Mouse (Mus musculus) heart, embryonic 10.5 days (tissue): ENCODE data around the gene Cers1. TPM values are rescaled to one million over a fixed set of nuclear protein-coding genes. Genes with fewer than 3 reads are reported as not detected.

Experiments used
- DNase-seq: peaks from one replicate; pipeline ENCODE4 v3.0.0-alpha.2; 2017; ENCODE audit warnings: low spot score
- H3K27ac ChIP-seq: fragments of 300-500 bp; sonication (generic); 2 replicates; pipeline ENCODE4 v1.5.1; 2016; ENCODE audit warnings: mild to moderate bottlenecking
- H3K27me3 ChIP-seq: fragments of 300-500 bp; sonication (generic); 2 replicates; pipeline ENCODE4 v1.6.1; 2016; ENCODE audit warnings: mild to moderate bottlenecking; ENCODE audit not compliant: poor library complexity, insufficient read depth, severe bottlenecking
- H3K36me3 ChIP-seq: fragments of 300-500 bp; sonication (generic); 2 replicates; pipeline ENCODE4 v1.6.1; 2016; ENCODE audit warnings: mild to moderate bottlenecking, moderate library complexity
- H3K4me1 ChIP-seq: fragments of 300-500 bp; sonication (generic); 2 replicates; pipeline ENCODE4 v1.6.1; 2016; ENCODE audit warnings: mild to moderate bottlenecking
- H3K4me3 ChIP-seq: fragments of 300-500 bp; sonication (generic); 2 replicates; pipeline ENCODE4 v1.5.1; 2016; ENCODE audit warnings: mild to moderate bottlenecking, moderate library complexity
- H3K9me3 ChIP-seq: fragments of 300-500 bp; sonication (generic); 2 replicates; pipeline ENCODE4 v1.6.1; 2016; ENCODE audit warnings: mild to moderate bottlenecking, moderate library complexity
- WGBS: fragments of 180-500 bp; shearing (Covaris S2); methylation state at CpG from one replicate; pipeline ENCODE4 v1.1.7; 2016; 5-methylcytosine and 5-hydroxymethylcytosine counted together
- polyA plus RNA-seq: library from polyadenylated mRNA; unstranded; fragments of >200 nt; fragmentation: Nextera tagmentation; extraction: Ambion mirVana; gene quantifications from 2 replicates; pipeline ENCODE4 v1.2.1, GENCODE M21; 2016

Gene Cers1
- polyA plus RNA-seq, 1 experiment from 2014 or later, result 1.4 TPM

DNA sequence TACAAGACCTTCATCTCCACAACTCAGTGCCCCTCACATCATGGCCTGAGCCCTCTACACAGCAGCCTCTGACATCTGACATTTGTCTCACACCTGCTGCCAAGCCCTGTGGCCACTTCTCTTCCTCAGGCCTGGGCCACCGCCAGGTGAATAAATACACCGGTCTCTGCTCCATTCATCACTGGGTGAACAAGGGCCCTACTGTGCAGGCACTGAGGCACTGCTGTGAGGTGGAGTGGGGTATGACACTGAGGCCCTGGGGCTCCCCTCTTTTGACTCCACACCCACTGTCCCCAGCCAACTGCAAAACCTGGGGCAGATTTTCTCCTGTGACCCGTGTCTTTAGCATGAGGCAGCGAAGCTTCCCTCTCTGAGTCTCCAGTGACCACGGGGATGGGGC lies 51.0 kb downstream of the Cers1 start:
- H3K4me1 ChIP-seq, result peaks cover 12% of the 10 kb centered on the region
- no peaks in the 10 kb centered on the region for H3K36me3 ChIP-seq
- H3K27me3 ChIP-seq, result peaks cover 10% of the 10 kb centered on the region
- DNase-seq, result no peak
- no peak overlapping the region for H3K4me3 ChIP-seq
- H3K9me3 ChIP-seq, result no peaks in the 10 kb centered on the region
- H3K27ac ChIP-seq, result no peak overlapping the region
- 74% methylated on average over 5 of the region's 5 CpGs for WGBS

DNA sequence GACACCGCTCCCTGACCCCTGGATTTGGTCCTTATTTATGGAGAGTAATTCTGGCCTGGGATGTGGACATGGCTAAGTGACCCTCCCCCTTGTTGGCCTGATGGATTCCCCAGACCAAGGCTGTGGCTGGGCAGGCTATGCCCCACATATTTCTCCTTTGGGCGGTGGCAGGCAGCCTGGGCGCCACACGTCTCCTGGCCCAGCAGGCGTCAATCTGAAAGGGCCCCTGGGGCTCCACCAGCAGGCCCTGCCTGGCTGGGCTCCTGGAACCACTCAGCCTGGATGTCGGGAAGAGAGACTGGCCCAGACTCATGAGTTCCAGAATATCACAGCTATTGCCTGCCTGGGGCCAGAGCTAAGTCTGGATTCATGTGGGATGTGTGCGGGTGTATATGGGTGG lies 54.9 kb downstream of the Cers1 start:
- peaks cover 49% of the 10 kb centered on the region for H3K27me3 ChIP-seq
- H3K27ac ChIP-seq, result peak overlapping the region; percentile 44; the same call in 1 of the 2 replicates
- peaks cover 40% of the 10 kb centered on the region for H3K4me1 ChIP-seq
- H3K9me3 ChIP-seq, result no peaks in the 10 kb centered on the region
- H3K36me3 ChIP-seq, result no peaks in the 10 kb centered on the region
- WGBS, result 75% methylated on average over 7 of the region's 7 CpGs
- H3K4me3 ChIP-seq, result no peak overlapping the region
- DNase-seq, result no peak

DNA sequence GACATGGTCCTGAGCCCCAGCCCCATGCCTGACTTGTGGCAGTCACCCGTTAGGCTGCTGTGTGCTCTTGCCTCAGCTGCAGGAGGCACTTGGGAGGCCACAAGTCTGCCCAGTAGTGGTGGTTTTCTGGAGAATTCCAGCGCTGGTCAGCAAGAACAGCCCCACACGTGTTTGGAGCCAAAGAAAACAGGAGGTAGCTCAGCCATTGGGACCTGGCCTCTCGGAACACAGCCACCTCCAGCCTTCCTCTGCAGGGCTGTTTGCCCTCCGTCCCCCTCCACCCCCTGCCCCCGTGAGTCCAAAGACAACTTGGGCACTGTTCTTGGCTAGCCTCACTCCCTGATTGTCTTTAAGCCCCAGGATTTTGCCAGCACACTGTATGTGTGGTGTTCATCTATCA lies 56.4 kb downstream of the Cers1 start:
- WGBS, result 31% methylated on average over 6 of the region's 6 CpGs

DNA sequence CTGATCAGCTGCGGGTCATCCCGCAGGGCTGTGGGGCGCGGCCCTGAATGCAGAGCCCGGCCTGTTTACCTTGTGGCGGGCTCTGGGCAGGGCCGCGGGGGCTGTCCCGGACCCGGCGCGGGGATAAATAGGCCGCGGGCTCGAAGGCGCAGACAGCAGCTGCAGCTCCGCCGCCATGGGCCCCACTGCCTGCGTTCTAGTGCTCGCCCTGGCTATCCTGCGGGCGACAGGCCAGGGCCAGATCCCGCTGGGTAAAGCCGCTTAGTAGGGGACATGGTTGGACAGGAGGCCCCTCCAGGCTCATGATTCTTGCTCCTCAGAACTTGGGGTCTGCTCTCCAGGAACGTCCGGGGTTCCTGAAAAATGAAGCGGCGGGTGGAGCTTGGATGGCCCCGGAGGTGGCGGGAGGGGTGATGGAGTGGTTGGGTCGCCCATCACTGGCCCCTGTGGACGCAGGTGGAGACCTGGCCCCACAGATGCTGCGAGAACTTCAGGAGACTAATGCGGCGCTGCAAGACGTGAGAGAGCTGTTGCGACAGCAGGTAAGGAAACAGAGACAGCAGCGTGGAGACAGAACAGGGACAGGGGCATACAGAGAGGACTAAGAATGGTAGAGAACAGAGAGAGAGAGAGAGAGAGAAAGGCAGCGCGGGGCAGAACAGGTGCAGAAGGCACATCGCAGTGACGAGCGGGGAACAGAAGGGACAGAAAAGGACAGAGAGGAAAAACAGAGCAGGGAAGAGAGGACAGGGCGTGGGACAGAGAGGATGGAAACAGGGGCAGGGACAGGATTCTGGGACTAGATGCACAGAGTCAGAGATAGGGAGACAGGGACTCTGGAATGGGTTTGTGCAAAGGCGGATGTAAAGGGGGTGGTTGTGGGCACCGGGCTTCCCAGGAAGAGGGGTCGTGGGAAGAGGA lies 58.1 kb downstream of the Cers1 start, which contains the start of gene Comp:
Gene Comp (plus strand): TSS at position 162 of the 921 bp plus-strand sequence.
- Histone ChIP-seq H3K27me3 (peaks cover 74% of the 10 kb centered on the region), H3K4me3 (peak within 1 kb of the TSS; percentile 59), H3K27ac (peak within 1 kb of the TSS; percentile 54; the same call in 1 of the 2 replicates), H3K4me1 (peaks cover 51% of the 10 kb centered on the region), H3K9me3 (no peaks in the 10 kb centered on the region), H3K36me3 (no peaks in the 10 kb centered on the region)
- no peak for DNase-seq
- WGBS, result 4% methylated on average over 47 of the region's 47 CpGs

More for the DNA sequence above, 56.4 kb downstream of the Cers1 start:
- Histone ChIP-seq H3K4me1 (peaks cover 51% of the 10 kb centered on the region), H3K9me3 (no peaks in the 10 kb centered on the region), H3K27me3 (peaks cover 56% of the 10 kb centered on the region), H3K27ac (no peak overlapping the region), H3K36me3 (no peaks in the 10 kb centered on the region), H3K4me3 (no peak overlapping the region)
- no peak for DNase-seq

DNA sequence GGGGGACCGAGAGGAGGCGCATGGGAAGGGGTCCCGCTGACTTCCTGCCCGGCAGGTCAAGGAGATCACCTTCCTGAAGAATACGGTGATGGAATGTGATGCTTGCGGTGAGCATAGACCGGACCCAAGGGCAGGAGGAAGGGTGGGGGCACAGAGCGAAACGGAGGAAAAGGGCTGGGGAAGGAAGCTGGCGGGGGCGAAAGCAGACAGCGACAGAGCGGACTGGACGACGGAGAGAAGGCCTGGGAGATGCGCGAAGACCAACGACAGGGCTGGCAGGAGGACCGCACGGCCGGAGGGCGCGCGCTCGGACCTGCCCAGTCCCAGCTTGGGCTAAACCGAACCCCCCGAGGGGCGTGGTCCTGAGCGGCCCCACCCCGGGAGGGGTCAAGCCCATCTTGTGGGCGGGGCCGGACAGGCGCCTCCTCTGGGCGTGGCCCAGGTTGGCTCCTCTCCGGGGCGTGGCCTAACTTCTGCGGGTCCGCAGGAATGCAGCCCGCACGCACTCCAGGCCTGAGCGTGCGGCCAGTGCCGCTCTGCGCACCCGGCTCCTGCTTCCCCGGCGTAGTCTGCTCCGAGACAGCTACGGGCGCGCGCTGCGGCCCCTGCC lies 58.8 kb downstream of the Cers1 start:
- H3K36me3 ChIP-seq, result no peaks in the 10 kb centered on the region

DNA sequence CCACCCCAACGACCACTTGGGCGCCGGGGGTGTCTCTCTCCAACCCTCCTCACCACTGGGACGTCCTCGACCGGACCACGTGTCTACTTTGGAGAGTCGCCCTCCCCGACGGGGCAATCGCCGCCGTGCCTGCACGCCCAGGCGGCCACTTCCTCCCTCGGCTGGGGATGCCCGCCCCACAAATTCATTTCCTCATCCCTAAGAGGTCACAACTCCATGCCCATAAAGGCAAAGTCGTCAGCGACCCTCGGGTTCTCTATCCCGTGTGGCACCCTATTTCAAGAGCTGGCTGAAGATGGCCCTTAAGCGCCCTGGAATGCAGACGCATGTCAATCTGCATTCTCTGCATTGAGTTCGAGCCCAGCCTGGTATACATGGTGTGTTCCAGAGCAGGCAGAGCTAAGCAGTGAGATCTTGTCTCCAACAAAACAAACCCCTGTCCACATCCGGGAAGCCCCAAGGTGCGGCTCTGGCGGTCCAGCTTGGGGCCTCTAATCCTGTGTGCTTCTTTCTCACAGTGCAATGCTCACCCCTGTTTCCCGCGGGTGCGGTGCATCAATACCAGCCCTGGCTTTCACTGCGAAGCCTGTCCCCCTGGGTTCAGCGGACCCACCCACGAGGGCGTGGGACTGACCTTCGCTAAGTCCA lies 59.8 kb downstream of the Cers1 start:
- DNase-seq, result no peak
- Histone ChIP-seq H3K9me3 (no peaks in the 10 kb centered on the region), H3K4me1 (peaks cover 44% of the 10 kb centered on the region), H3K27me3 (peaks cover 90% of the 10 kb centered on the region), H3K36me3 (no peaks in the 10 kb centered on the region), H3K27ac (no peak overlapping the region), H3K4me3 (peak overlapping the region; percentile 12; the same call in 1 of the 2 replicates)
- WGBS, result 8% methylated on average over 35 of the region's 35 CpGs

More for the DNA sequence above, 58.8 kb downstream of the Cers1 start:
- peak; percentile 89 for DNase-seq
- Histone ChIP-seq H3K4me3 (peak overlapping the region; percentile 59), H3K4me1 (peaks cover 46% of the 10 kb centered on the region), H3K9me3 (no peaks in the 10 kb centered on the region), H3K27me3 (peaks cover 81% of the 10 kb centered on the region), H3K27ac (peak overlapping the region; percentile 54; the same call in 1 of the 2 replicates)
- under 1% methylated on average over 53 of the region's 53 CpGs for WGBS

DNA sequence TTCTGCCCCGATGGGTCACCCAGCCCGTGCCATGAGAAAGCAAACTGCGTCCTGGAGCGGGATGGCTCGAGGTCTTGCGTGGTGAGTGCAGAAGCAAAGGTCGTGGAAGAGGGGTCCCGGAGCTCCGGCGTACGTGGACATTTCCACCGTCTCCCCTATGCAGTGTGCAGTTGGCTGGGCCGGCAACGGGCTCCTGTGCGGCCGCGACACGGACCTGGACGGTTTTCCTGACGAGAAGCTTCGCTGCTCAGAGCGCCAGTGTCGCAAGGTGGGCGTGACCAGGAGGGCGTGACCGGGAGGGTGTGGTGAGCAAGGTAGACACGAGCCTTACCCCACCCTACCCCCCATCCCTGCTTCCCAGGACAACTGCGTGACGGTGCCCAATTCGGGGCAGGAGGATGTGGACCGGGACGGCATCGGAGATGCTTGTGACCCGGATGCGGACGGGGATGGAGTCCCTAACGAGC lies 60.7 kb downstream of the Cers1 start:
- no peak for DNase-seq
- Histone ChIP-seq H3K9me3 (no peaks in the 10 kb centered on the region), H3K27ac (no peak overlapping the region), H3K27me3 (peaks cover 98% of the 10 kb centered on the region), H3K36me3 (no peaks in the 10 kb centered on the region), H3K4me3 (peak overlapping the region; percentile 30), H3K4me1 (peaks cover 40% of the 10 kb centered on the region)
- 9% methylated on average over 37 of the region's 37 CpGs for WGBS

DNA sequence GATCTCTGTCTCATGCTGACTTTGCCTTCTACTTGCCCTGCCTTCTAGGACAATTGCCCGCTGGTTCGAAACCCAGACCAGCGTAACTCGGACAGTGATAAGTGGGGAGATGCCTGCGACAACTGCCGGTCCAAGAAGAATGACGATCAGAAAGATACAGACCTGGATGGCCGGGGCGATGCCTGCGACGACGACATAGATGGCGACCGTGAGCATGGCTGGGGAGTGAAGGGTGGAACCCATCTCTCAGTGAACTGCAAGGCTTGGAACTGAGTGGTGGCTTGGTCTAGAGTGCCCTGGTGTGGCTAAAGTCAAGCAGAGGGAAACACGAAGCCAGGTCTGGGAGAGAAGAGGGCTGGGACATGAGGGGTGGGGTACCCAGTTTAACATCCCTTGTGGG lies 61.5 kb downstream of the Cers1 start:
- Histone ChIP-seq H3K27me3 (peaks cover 98% of the 10 kb centered on the region), H3K27ac (no peak overlapping the region), H3K36me3 (no peaks in the 10 kb centered on the region), H3K9me3 (no peaks in the 10 kb centered on the region), H3K4me3 (no peak overlapping the region), H3K4me1 (peaks cover 37% of the 10 kb centered on the region)
- WGBS, result 13% methylated on average over 15 of the region's 15 CpGs
- no peak for DNase-seq

DNA sequence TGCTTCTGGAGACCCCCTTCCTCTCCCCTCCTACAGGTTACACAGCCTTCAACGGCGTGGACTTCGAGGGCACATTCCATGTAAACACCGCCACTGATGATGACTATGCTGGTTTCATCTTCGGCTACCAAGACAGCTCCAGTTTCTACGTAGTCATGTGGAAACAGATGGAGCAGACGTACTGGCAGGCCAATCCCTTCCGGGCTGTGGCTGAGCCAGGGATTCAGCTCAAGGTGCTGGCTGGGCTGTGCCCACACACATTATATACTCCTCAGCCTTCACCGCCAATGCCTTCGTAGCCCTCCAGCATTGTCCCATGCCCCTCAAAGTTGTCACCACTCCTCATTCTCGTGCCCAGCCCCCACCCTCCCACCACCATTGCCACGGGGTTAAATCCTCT lies 64.5 kb downstream of the Cers1 start:
- H3K9me3 ChIP-seq, result no peaks in the 10 kb centered on the region
- no peak overlapping the region for H3K27ac ChIP-seq
- H3K27me3 ChIP-seq, result peaks cover 79% of the 10 kb centered on the region
- DNase-seq, result no peak
- H3K4me1 ChIP-seq, result peaks cover 15% of the 10 kb centered on the region
- H3K36me3 ChIP-seq, result 0 out of 2 replicates have a peak, but pooled peaks cover 5% of the 10 kb centered on the region
- H3K4me3 ChIP-seq, result no peak overlapping the region
- WGBS, result 78% methylated on average over 12 of the region's 12 CpGs

Other genes with a start within 250 kb of the Cers1 start
- gene Tm6sf2, start 242.9 kb upstream of the Cers1 start, polyA plus RNA-seq, result 0.94 and 1.3 TPM in 2 replicates
- 0.30 and 0.62 TPM in 2 replicates for gene Hapln4, start 232.3 kb upstream of the Cers1 start, polyA plus RNA-seq
- 0.06 and 0.29 TPM in 2 replicates for gene Ncan, start 194.9 kb upstream of the Cers1 start, polyA plus RNA-seq
- gene Nr2c2ap, start 184.4 kb upstream of the Cers1 start, polyA plus RNA-seq, result 35.4 and 39.6 TPM in 2 replicates
- gene Rfxank, start 176.6 kb upstream of the Cers1 start, polyA plus RNA-seq, result 16.5 and 18.3 TPM in 2 replicates
- 39.6 and 43.9 TPM in 2 replicates for gene Borcs8, start 176.3 kb upstream of the Cers1 start, polyA plus RNA-seq
- gene Mef2b, start 176.1 kb upstream of the Cers1 start, polyA plus RNA-seq, result 0.23 and 0.53 TPM in 2 replicates
- 93.9 and 123 TPM in 2 replicates for gene Tmem161a, start 143.4 kb upstream of the Cers1 start, polyA plus RNA-seq
- gene Slc25a42, start 103.5 kb upstream of the Cers1 start, polyA plus RNA-seq, result 5.8 and 9.5 TPM in 2 replicates
- 34.7 and 34.8 TPM in 2 replicates for gene Sugp2, start 81.5 kb upstream of the Cers1 start, polyA plus RNA-seq
- 29.5 and 31.6 TPM in 2 replicates for gene Armc6, start 81.3 kb upstream of the Cers1 start, polyA plus RNA-seq
- 42.7 and 80.5 TPM in 2 replicates for gene Homer3, start 32.9 kb upstream of the Cers1 start, polyA plus RNA-seq
- 40.5 and 47.5 TPM in 2 replicates for gene Ddx49, start 13.3 kb upstream of the Cers1 start, polyA plus RNA-seq
- gene Cope, start 13.3 kb upstream of the Cers1 start, polyA plus RNA-seq, result 379 and 398 TPM in 2 replicates
- gene Gdf1, start 14.0 kb downstream of the Cers1 start, polyA plus RNA-seq, result 1.9 and 4.2 TPM in 2 replicates
- gene Upf1, start 37.5 kb downstream of the Cers1 start, polyA plus RNA-seq, result 14.5 and 19.8 TPM in 2 replicates
- 0.43 and 1.2 TPM in 2 replicates for gene Comp, start 57.8 kb downstream of the Cers1 start, polyA plus RNA-seq
- gene Crtc1, start 123.8 kb downstream of the Cers1 start, polyA plus RNA-seq, result 13.0 and 15.8 TPM in 2 replicates
- 15.6 and 15.7 TPM in 2 replicates for gene Klhl26, start 161.2 kb downstream of the Cers1 start, polyA plus RNA-seq
- 1.2 and 3.6 TPM in 2 replicates for gene Tmem59l, start 171.6 kb downstream of the Cers1 start, polyA plus RNA-seq
- gene Crlf1, start 177.4 kb downstream of the Cers1 start, polyA plus RNA-seq, result 1.8 and 3.2 TPM in 2 replicates
- gene Rex1bd, start 191.0 kb downstream of the Cers1 start, polyA plus RNA-seq, result 127 and 128 TPM in 2 replicates
- 751 and 801 TPM in 2 replicates for gene Uba52, start 195.0 kb downstream of the Cers1 start, polyA plus RNA-seq
- 295 and 310 TPM in 2 replicates for gene Fkbp8, start 211.9 kb downstream of the Cers1 start, polyA plus RNA-seq
- gene Kxd1, start 212.2 kb downstream of the Cers1 start, polyA plus RNA-seq, result 67.0 and 68.3 TPM in 2 replicates
- 15.8 and 18.5 TPM in 2 replicates for gene Ell, start 223.7 kb downstream of the Cers1 start, polyA plus RNA-seq